Mouse (Mus musculus): Measurements from ENCODE around the gene Nrg3.

DNA sequence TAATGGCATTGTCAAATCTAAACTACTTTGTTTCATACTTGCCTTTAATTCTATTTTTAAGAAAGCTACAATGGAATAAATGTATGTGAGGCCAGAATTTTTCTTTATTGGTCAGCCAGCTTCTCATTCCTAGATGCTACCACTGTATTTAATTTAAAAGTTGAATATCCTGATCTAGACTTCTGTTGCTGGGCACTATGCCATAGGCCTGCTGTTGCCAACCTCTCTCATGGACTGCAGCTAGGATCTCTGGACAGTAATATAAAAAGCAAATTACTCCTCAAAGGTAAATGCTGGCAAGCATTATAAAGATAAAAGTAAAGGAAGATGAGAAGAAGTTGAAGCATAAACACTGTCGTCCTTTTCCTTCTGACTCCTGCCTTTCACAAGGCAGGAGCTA lies 217.5 kb downstream of the Nrg3 start:
- TF ChIP-seq CTCF (IDR thresholded peaks at IDR 0.05; ENCODE audit: extremely low read depth, insufficient read depth, insufficient read length, insufficient replicate concordance) (no peak), POLR2A (IDR thresholded peaks at IDR 0.05; ENCODE audit: low read depth, low read length) (no peak)

Measured in spleen, adult 2 months (tissue).